Mouse (Mus musculus) kidney, adult 2 months (tissue): ENCODE results near the gene Dync2li1. TPM values are rescaled to one million over a fixed set of nuclear protein-coding genes. Genes with fewer than 3 reads are reported as not detected.

Source experiments
- DNase-seq: peaks from one replicate; pipeline ENCODE4 v3.0.0; 2021
- H3K27ac ChIP-seq: fragments of 200-500 bp; 2 replicates; pipeline ENCODE4 v1.5.1; 2012; ENCODE audit warnings: low read depth, low read length, control low read depth, inconsistent platforms; ENCODE audit not compliant: insufficient read depth
- H3K27me3 ChIP-seq: fragments of 200-500 bp; replicated peaks from 2 replicates; pipeline ENCODE4 v1.6.1; 2012; ENCODE audit warnings: mild to moderate bottlenecking, moderate library complexity, low read length, inconsistent platforms; ENCODE audit not compliant: control insufficient read depth, insufficient read depth
- H3K36me3 ChIP-seq: fragments of 200-500 bp; 2 replicates; pipeline ENCODE4 v1.6.1; 2012; ENCODE audit warnings: mild to moderate bottlenecking, moderate library complexity, low read length, inconsistent platforms; ENCODE audit not compliant: control insufficient read depth, insufficient read depth
- H3K4me1 ChIP-seq: fragments of 200-500 bp; 2 replicates; pipeline ENCODE4 v1.6.1; 2011; ENCODE audit warnings: low read length; ENCODE audit not compliant: control insufficient read depth, insufficient read depth
- H3K4me3 ChIP-seq: fragments of 200-500 bp; 2 replicates; pipeline ENCODE4 v1.5.1; 2011; ENCODE audit warnings: mild to moderate bottlenecking, low read depth, low read length, control low read depth; ENCODE audit not compliant: insufficient read depth
- CTCF ChIP-seq: fragments of 200-500 bp; conservative IDR thresholded peaks from 2 replicates; pipeline ENCODE4 v1.5.1; 2011; ENCODE audit warnings: low read depth, mild to moderate bottlenecking, control low read depth, low read length, moderate library complexity, mixed read lengths; ENCODE audit not compliant: insufficient read depth, insufficient read length
- POLR2A ChIP-seq: fragments of 200-500 bp; IDR thresholded peaks from one replicate; pipeline ENCODE4 v1.6.1; 2011; ENCODE audit warnings: low read depth, low read length, control low read depth
- WGBS: fragments of 180-500 bp; shearing (Covaris S2); methylation state at CpG from one replicate; pipeline ENCODE4 v1.1.7; 2018; 5-methylcytosine and 5-hydroxymethylcytosine counted together
- polyA plus RNA-seq: library from polyadenylated mRNA; depleted of rRNA; stranded (reverse); fragments of >200 nt; gene quantifications from 2 replicates; pipeline ENCODE4 v1.2.3, GENCODE M21; 2012

Dync2li1 gene
- polyA plus RNA-seq, 1 experiment = 19.1 TPM

DNA sequence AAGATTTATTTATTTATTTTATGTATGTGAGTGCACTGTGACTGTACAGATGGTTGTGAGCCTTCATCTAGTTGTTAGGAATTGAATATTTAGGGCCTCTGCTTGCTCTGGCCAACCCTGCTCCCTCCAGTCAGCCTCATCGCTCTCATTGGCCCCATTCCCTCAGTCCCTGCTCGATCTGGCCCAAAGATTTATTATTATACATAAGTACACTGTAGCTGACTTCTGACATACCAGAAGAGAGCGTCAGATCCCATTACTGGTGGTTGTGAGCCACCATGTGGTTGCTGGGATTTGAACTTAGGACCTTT lies 31.1 kb downstream of the Dync2li1 start:
- Histone ChIP-seq H3K27me3 (no peaks in the 10 kb centered on the region), H3K4me1 (no peaks in the 10 kb centered on the region), H3K27ac (no peak overlapping the region), H3K36me3 (no peaks in the 10 kb centered on the region), H3K4me3 (no peak overlapping the region)
- WGBS = 52% methylated on average over 3 of the region's 3 CpGs
- DNase-seq = no peak
- TF ChIP-seq POLR2A (no peak), CTCF (no peak)

DNA sequence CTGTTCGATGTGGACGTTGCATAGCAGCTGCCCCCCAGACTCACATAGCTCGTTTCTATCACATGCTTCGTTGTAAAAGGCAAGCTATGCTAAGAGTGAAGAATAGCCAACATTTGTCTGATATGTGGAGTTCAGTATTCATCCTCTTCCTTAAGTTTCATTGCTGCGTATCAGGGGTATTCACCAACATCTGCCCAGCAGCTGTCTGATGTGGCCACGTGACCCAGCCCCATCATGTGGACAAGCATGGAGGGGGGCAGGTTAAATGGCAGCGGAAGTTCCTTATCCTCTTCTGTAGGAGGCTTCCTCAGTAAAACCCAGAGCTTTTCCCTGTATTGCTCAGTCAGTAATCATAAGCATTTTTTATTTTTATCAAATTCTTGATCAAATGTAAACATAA lies 31.5 kb downstream of the Dync2li1 start:
- no peak for DNase-seq
- H3K4me1 ChIP-seq = no peaks in the 10 kb centered on the region
- H3K27ac ChIP-seq = no peak overlapping the region
- 65% methylated on average over 7 of the region's 7 CpGs for WGBS
- H3K27me3 ChIP-seq = no peaks in the 10 kb centered on the region
- no peaks in the 10 kb centered on the region for H3K36me3 ChIP-seq
- no peak for TF ChIP-seq CTCF
- TF ChIP-seq POLR2A = no peak
- H3K4me3 ChIP-seq = no peak overlapping the region

DNA sequence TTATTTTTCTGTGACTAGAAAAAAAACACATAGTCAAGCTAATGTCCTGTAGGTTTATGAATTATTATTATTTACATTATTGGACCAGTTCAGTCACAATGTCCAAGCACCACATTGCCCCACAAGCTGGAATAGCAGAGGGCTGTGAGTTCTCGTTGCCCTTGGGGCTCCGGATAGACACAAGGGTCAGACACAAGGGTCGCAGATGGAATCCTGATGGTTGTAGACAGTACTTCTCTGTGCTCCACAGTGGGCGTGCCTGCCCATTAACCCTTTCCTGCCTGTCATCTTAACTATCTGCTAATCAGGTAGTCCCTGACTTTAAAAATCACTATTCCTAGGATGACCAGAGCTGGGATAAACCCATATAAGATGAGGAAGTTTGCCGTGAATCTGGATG lies 31.9 kb downstream of the Dync2li1 start:
- DNase-seq = no peak
- H3K27ac ChIP-seq = no peak overlapping the region
- no peaks in the 10 kb centered on the region for H3K36me3 ChIP-seq
- H3K27me3 ChIP-seq = no peaks in the 10 kb centered on the region
- TF ChIP-seq CTCF = no peak
- no peak for TF ChIP-seq POLR2A
- 53% methylated on average over 5 of the region's 5 CpGs for WGBS
- no peaks in the 10 kb centered on the region for H3K4me1 ChIP-seq
- H3K4me3 ChIP-seq = no peak overlapping the region

DNA sequence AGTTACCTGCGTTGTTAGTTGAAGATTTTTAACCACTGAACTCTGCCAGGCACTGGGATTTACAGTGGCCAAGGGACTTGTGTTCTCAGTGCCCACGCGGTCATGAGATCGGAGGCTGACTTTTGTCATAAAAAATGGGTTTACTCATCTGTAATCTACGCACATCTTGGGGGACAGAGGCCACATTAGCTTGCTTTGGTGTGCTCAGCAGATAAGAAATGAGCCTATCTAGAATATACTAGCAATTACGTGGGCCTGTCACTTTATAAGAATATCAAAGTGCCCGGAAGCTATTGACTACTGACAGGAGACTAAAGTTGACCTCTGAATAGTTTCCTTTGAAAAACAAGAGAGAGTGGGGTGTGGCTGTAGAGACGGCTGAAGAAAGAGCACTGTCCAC lies 32.7 kb downstream of the Dync2li1 start:
- TF ChIP-seq CTCF (no peak), POLR2A (no peak)
- WGBS = 78% methylated on average over 8 of the region's 8 CpGs
- no peaks in the 10 kb centered on the region for H3K27me3 ChIP-seq

DNA sequence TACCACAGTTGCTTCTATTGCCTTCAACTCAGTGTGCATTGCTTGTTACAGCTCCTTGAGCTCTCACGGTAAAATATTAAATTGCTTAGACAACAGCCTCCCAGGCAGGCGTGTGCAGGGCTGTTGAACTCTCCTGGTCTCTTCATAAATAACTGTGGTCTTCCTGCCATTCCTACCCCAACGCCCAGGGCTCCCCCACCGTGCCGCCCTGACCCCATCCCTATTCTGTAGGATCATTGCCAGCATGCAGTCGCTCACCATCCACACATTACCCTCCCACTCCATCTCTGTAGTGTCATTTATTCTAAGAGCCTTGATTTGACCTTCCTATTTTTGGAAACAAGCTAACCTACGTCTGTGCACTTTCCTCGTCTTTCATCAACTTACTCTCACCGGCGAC lies 38.8 kb downstream of the Dync2li1 start:
- peak; percentile 21 for DNase-seq
- TF ChIP-seq CTCF (no peak), POLR2A (no peak)
- no peaks in the 10 kb centered on the region for H3K36me3 ChIP-seq
- WGBS = 26% methylated on average over 10 of the region's 10 CpGs
- no peak overlapping the region for H3K27ac ChIP-seq
- H3K4me1 ChIP-seq = peaks cover 10% of the 10 kb centered on the region
- no peak overlapping the region for H3K4me3 ChIP-seq
- no peaks in the 10 kb centered on the region for H3K27me3 ChIP-seq

More for the DNA sequence above, 32.7 kb downstream of the Dync2li1 start:
- Histone ChIP-seq H3K27ac (no peak overlapping the region), H3K36me3 (no peaks in the 10 kb centered on the region), H3K4me3 (no peak overlapping the region), H3K4me1 (0 out of 2 replicates have a peak, but pooled peaks cover 2% of the 10 kb centered on the region)
- DNase-seq = no peak

DNA sequence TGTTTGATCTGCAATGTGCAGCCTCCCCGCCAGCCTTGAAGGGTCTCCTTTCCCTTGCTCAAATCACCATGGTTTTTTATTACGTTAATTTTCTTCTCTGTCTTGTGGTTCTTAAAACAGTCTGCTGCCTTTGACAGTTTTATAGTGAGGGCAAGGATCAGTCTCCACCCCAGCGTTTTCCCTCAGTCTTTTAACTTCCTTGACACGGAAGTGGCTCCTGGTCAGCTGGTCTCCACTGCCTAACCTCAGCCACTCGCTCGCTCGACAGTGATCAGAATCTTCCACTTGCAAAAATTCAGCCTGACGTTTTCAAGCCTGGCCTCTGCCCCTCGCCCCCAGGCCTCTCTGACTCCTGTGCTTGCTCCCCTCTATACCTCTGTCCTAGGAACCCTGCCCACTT lies 39.4 kb downstream of the Dync2li1 start:
- 18% methylated on average over 9 of the region's 9 CpGs for WGBS
- peaks cover 10% of the 10 kb centered on the region for H3K4me1 ChIP-seq
- no peak overlapping the region for H3K27ac ChIP-seq
- H3K27me3 ChIP-seq = no peaks in the 10 kb centered on the region
- H3K36me3 ChIP-seq = no peaks in the 10 kb centered on the region
- TF ChIP-seq CTCF (no peak), POLR2A (no peak)
- peak; percentile 53 for DNase-seq
- no peak overlapping the region for H3K4me3 ChIP-seq

DNA sequence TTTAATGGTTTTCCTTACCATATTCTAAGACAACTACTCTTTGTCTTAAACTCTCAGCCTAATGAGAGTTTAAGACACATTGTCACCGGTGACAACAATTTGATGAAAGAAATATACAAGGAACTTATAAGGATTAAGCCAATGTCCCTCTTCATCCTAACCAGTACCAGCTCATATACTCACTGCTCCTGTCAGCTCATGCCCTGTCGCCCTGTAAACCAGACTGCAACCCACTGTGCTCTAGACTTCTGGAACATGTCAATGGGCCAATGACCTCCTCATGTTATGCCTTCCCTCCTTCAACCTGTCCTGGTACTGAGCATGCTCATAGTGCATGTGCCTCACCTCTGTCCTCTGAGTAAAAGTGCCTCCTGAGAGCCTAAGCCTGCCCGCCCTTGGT lies 41.6 kb downstream of the Dync2li1 start:
- no peak for TF ChIP-seq POLR2A
- TF ChIP-seq CTCF = no peak
- no peaks in the 10 kb centered on the region for H3K27me3 ChIP-seq
- WGBS = 85% methylated on average over 3 of the region's 3 CpGs

DNA sequence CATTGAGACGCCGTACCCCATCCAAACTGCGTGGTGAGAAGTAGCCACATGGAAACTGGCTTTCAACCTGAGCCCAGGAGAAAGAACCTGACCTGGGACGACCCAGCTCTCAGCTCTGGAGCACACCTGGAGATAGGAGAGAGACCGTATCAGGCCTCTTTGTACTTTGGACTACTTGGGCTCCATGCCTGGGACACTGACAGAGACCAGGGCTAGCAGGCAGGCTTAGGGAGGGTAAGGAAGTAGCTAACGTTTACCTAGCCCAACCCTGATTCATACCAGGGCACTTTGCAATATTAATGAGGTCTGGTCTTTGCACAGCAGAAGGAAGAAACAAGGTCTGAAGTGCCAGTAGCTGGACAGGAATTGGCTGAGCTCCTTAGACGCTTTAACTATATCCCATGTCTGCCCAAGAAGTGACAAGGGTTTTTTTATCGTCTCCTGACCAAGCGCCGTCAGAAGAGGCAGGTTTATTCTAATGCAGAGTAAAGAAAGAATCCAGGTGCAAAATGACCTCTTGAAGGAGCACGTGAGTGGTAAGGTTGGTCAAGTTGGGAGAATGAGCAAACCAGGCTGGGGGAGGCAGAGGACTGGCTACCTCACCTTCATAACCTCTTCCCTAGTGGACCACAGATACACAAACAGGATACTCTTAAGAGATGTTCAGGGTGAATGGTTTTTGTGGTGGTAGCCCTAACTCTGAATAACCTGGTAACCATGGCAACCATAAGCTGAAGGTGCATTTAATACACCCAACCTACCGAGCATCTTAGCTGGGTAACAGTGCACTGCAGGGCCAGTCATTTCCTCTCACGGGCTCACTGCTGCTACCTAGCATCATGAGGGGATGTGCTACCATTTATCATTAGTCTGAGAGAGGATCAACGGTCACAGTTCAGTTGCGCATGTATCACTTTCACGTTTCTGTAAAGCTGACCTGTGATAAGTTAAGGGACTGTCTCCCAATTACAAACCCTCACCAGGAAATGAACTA lies 46.4 kb downstream of the Dync2li1 start:
- Histone ChIP-seq H3K27me3 (no peaks in the 10 kb centered on the region), H3K4me3 (no peak overlapping the region), H3K27ac (peak overlapping the region; percentile 12; the same call in 1 of the 2 replicates), H3K36me3 (no peaks in the 10 kb centered on the region), H3K4me1 (peaks cover 11% of the 10 kb centered on the region; the same call in 1 of the 2 replicates)
- TF ChIP-seq POLR2A = no peak
- TF ChIP-seq CTCF = no peak
- 40% methylated on average over 16 of the region's 16 CpGs for WGBS
- DNase-seq = peak; percentile 89

More for the DNA sequence above, 41.6 kb downstream of the Dync2li1 start:
- H3K27ac ChIP-seq = no peak overlapping the region
- H3K36me3 ChIP-seq = no peaks in the 10 kb centered on the region
- DNase-seq = no peak
- H3K4me3 ChIP-seq = no peak overlapping the region
- H3K4me1 ChIP-seq = peaks cover 13% of the 10 kb centered on the region
